Mouse (Mus musculus): ENCODE results near the gene Dusp5. TPM values are rescaled to one million over a fixed set of nuclear protein-coding genes. Genes with fewer than 3 reads are reported as not detected.

The Dusp5 gene
- polyA plus RNA-seq, 1 experiment from 2014 or later = 1.7 TPM

GRCm38 (mm10) chr19:53534757-53535410, 6.0 kb downstream of the Dusp5 start:
- H3K27me3 ChIP-seq = peaks cover 29% of the 10 kb centered on the region
- H3K4me1 ChIP-seq = peaks cover 5% of the 10 kb centered on the region
- H3K27ac ChIP-seq (replicated peaks) = no peak overlapping the region
- no peak overlapping the region for H3K4me2 ChIP-seq (replicated peaks)
- no peaks in the 10 kb centered on the region for H3K9me3 ChIP-seq
- WGBS = 68% methylated on average over 7 of the region's 7 CpGs
- H3K36me3 ChIP-seq = no peaks in the 10 kb centered on the region
- H3K9ac ChIP-seq (replicated peaks) = no peak overlapping the region
- H3K4me3 ChIP-seq = no peak overlapping the region
- no peak for ATAC-seq (ENCODE audit: low FRiP score, low read depth)

- Histone ChIP-seq H3K27me3 (peaks cover 24% of the 10 kb centered on the region), H3K9me3 (no peaks in the 10 kb centered on the region), H3K4me3 (no peak overlapping the region), H3K9ac (replicated peaks) (no peak overlapping the region), H3K36me3 (no peaks in the 10 kb centered on the region), H3K27ac (replicated peaks) (no peak overlapping the region), H3K4me2 (replicated peaks) (no peak overlapping the region), H3K4me1 (no peaks in the 10 kb centered on the region)
- no peak for ATAC-seq (ENCODE audit: low FRiP score, low read depth)
- 82% methylated on average over 6 of the region's 6 CpGs for WGBS
These were observed 6.5 kb downstream of the Dusp5 start for GRCm38 (mm10) chr19:53535421-53535820.

- WGBS = 88% methylated on average over 6 of the region's 6 CpGs
- no peak for ATAC-seq (ENCODE audit: low FRiP score, low read depth)
- Histone ChIP-seq H3K27ac (replicated peaks) (no peak overlapping the region), H3K36me3 (no peaks in the 10 kb centered on the region), H3K4me1 (no peaks in the 10 kb centered on the region), H3K4me3 (no peak overlapping the region), H3K4me2 (replicated peaks) (no peak overlapping the region), H3K27me3 (peaks cover 16% of the 10 kb centered on the region), H3K9me3 (no peaks in the 10 kb centered on the region), H3K9ac (replicated peaks) (no peak overlapping the region)
These were observed 7.3 kb downstream of the Dusp5 start for GRCm38 (mm10) chr19:53536251-53536650.

- H3K36me3 ChIP-seq = no peaks in the 10 kb centered on the region
- peaks cover 8% of the 10 kb centered on the region for H3K27me3 ChIP-seq
- no peaks in the 10 kb centered on the region for H3K9me3 ChIP-seq
- no peaks in the 10 kb centered on the region for H3K4me1 ChIP-seq
- H3K27ac ChIP-seq (replicated peaks) = no peak overlapping the region
- no peak overlapping the region for H3K4me3 ChIP-seq
- no peak overlapping the region for H3K9ac ChIP-seq (replicated peaks)
- ATAC-seq (ENCODE audit: low FRiP score, low read depth) = no peak
- no peak overlapping the region for H3K4me2 ChIP-seq (replicated peaks)
- 82% methylated on average over 17 of the region's 17 CpGs for WGBS
These were observed 8.1 kb downstream of the Dusp5 start for GRCm38 (mm10) chr19:53536731-53537666.

- no peaks in the 10 kb centered on the region for H3K36me3 ChIP-seq
- 91% methylated on average over 11 of the region's 11 CpGs for WGBS
- H3K27ac ChIP-seq (replicated peaks) = no peak overlapping the region
- no peak overlapping the region for H3K4me3 ChIP-seq
- no peak overlapping the region for H3K4me2 ChIP-seq (replicated peaks)
- no peaks in the 10 kb centered on the region for H3K4me1 ChIP-seq
- H3K9ac ChIP-seq (replicated peaks) = no peak overlapping the region
- no peaks in the 10 kb centered on the region; the same call in 1 of the 2 replicates for H3K27me3 ChIP-seq
- ATAC-seq (ENCODE audit: low FRiP score, low read depth) = no peak
- no peaks in the 10 kb centered on the region for H3K9me3 ChIP-seq
These were observed 9.1 kb downstream of the Dusp5 start for GRCm38 (mm10) chr19:53538024-53538423.

GRCm38 (mm10) chr19:53538796-53539195, 9.9 kb downstream of the Dusp5 start:
- Histone ChIP-seq H3K4me3 (no peak overlapping the region), H3K9ac (replicated peaks) (no peak overlapping the region), H3K4me1 (no peaks in the 10 kb centered on the region), H3K27ac (replicated peaks) (no peak overlapping the region), H3K27me3 (no peaks in the 10 kb centered on the region; the same call in 1 of the 2 replicates), H3K36me3 (no peaks in the 10 kb centered on the region), H3K4me2 (replicated peaks) (no peak overlapping the region), H3K9me3 (no peaks in the 10 kb centered on the region)
- 78% methylated on average over 5 of the region's 5 CpGs for WGBS
- ATAC-seq (ENCODE audit: low FRiP score, low read depth) = no peak

- H3K36me3 ChIP-seq = no peaks in the 10 kb centered on the region
- no peak overlapping the region for H3K4me3 ChIP-seq
- H3K9ac ChIP-seq (replicated peaks) = no peak overlapping the region
- H3K27ac ChIP-seq (replicated peaks) = no peak overlapping the region
- 84% methylated on average over 3 of the region's 3 CpGs for WGBS
- H3K27me3 ChIP-seq = no peaks in the 10 kb centered on the region
- ATAC-seq (ENCODE audit: low FRiP score, low read depth) = no peak
- no peak overlapping the region for H3K4me2 ChIP-seq (replicated peaks)
- no peaks in the 10 kb centered on the region for H3K4me1 ChIP-seq
- no peaks in the 10 kb centered on the region for H3K9me3 ChIP-seq
These were observed 10.4 kb downstream of the Dusp5 start for GRCm38 (mm10) chr19:53539296-53539695.

GRCm38 (mm10) chr19:53543602-53544001, 14.7 kb downstream of the Dusp5 start:
- H3K9ac ChIP-seq (replicated peaks) = no peak overlapping the region
- WGBS = 55% methylated on average over 5 of the region's 5 CpGs
- no peaks in the 10 kb centered on the region for H3K9me3 ChIP-seq
- ATAC-seq (ENCODE audit: low FRiP score, low read depth) = no peak
- no peaks in the 10 kb centered on the region for H3K36me3 ChIP-seq
- H3K4me1 ChIP-seq = peaks cover 8% of the 10 kb centered on the region
- H3K27me3 ChIP-seq = no peaks in the 10 kb centered on the region
- no peak overlapping the region for H3K4me2 ChIP-seq (replicated peaks)
- no peak overlapping the region for H3K27ac ChIP-seq (replicated peaks)
- H3K4me3 ChIP-seq = no peak overlapping the region

GRCm38 (mm10) chr19:53544923-53545561, 16.1 kb downstream of the Dusp5 start:
- peaks cover 8% of the 10 kb centered on the region for H3K4me1 ChIP-seq
- WGBS = 69% methylated on average over 4 of the region's 4 CpGs
- ATAC-seq (ENCODE audit: low FRiP score, low read depth) = no peak

GRCm38 (mm10) chr19:53547597-53547996, 18.7 kb downstream of the Dusp5 start:
- Histone ChIP-seq H3K36me3 (no peaks in the 10 kb centered on the region), H3K4me1 (peaks cover 8% of the 10 kb centered on the region), H3K27me3 (no peaks in the 10 kb centered on the region), H3K4me3 (no peak overlapping the region), H3K4me2 (replicated peaks) (no peak overlapping the region), H3K27ac (replicated peaks) (peak overlapping the region; percentile 25), H3K9me3 (no peaks in the 10 kb centered on the region), H3K9ac (replicated peaks) (no peak overlapping the region)
- ATAC-seq (ENCODE audit: low FRiP score, low read depth) = peak; percentile 52
- 34% methylated on average over 8 of the region's 8 CpGs for WGBS

More at GRCm38 (mm10) chr19:53544923-53545561, 16.1 kb downstream of the Dusp5 start:
- H3K27me3 ChIP-seq = no peaks in the 10 kb centered on the region
- no peak overlapping the region for H3K4me2 ChIP-seq (replicated peaks)
- H3K9ac ChIP-seq (replicated peaks) = no peak overlapping the region
- no peaks in the 10 kb centered on the region for H3K36me3 ChIP-seq
- H3K9me3 ChIP-seq = no peaks in the 10 kb centered on the region
- no peak overlapping the region for H3K4me3 ChIP-seq
- H3K27ac ChIP-seq (replicated peaks) = no peak overlapping the region

- Histone ChIP-seq H3K9me3 (no peaks in the 10 kb centered on the region), H3K4me1 (peaks cover 8% of the 10 kb centered on the region), H3K27ac (replicated peaks) (no peak overlapping the region), H3K9ac (replicated peaks) (no peak overlapping the region), H3K4me3 (no peak overlapping the region), H3K27me3 (no peaks in the 10 kb centered on the region), H3K4me2 (replicated peaks) (no peak overlapping the region), H3K36me3 (no peaks in the 10 kb centered on the region)
- 89% methylated on average over 12 of the region's 12 CpGs for WGBS
- ATAC-seq (ENCODE audit: low FRiP score, low read depth) = no peak
These were observed 22.1 kb downstream of the Dusp5 start for GRCm38 (mm10) chr19:53550972-53551371.

All from midbrain, embryonic 12.5 days (tissue).